17 mouse cellular contexts compared by ENCODE assay signal in the genomic region with DNA sequence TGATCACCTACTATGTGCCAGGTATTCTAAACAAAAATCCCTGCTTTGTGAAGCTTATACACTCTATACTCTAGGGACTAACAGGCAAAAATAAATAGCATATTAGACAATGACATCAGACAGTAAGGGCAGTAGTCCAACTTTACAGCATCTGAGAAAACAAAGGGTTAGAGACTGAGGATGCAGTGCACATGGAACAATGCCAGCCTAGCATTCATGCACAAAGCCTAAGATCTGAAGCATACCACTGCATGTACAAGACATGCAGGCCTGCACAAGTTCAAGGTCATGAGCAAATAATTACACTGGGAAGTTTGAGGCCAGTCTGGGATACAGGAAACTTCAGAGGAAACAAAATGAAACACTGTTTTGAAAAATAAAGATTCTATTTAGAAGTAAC. TPM values are rescaled to one million over a fixed set of nuclear protein-coding genes. Genes with fewer than 3 reads are reported as not detected.
DNase-seq lines count a peak whose midpoint lies in the region; ATAC-seq lines count a peak whose summit lies in the region.
"Had no signal": no experiment of that assay in that cellular context is flagged by ENCODE, and none has a peak within 500 bp of the region (broad histone marks: within the 10 kb centered on the region; RNA-seq: fewer than 3 reads in every experiment).

No protein-coding gene starts in this region.

- H3K4me3 ChIP-seq in heart, embryonic 16.5 days (ENCODE audit: low read length): no peak overlapping the region
- no peak overlapping the region for H3K4me3 ChIP-seq in kidney, embryonic 15.5 days (replicated peaks)
- H3K4me3 ChIP-seq in midbrain, embryonic 14.5 days (replicated peaks; ENCODE audit: low read depth, low read length): no peak overlapping the region
- no peak overlapping the region for H3K4me3 ChIP-seq in midbrain, embryonic 10.5 days
- H3K4me3 ChIP-seq: gastrocnemius, adult 2 months; hindbrain, embryonic 15.5 days; liver, embryonic 15.5 days; stomach, embryonic 15.5 days had no signal

- H3K27me3 ChIP-seq in heart, embryonic 16.5 days (ENCODE audit: control insufficient read depth, insufficient read depth, low read length): no peaks in the 10 kb centered on the region
- no peaks in the 10 kb centered on the region for H3K27me3 ChIP-seq in kidney, embryonic 15.5 days
- no peaks in the 10 kb centered on the region for H3K27me3 ChIP-seq in midbrain, embryonic 14.5 days (ENCODE audit: control insufficient read depth, insufficient read depth, low read length)
- H3K27me3 ChIP-seq in midbrain, embryonic 10.5 days (ENCODE audit: low read depth, poor library complexity, severe bottlenecking): no peaks in the 10 kb centered on the region
- H3K27me3 ChIP-seq: hindbrain, embryonic 15.5 days; liver, embryonic 15.5 days; stomach, embryonic 15.5 days had no signal

- H3K9ac ChIP-seq in heart, embryonic 16.5 days (ENCODE audit: low read length): no peak overlapping the region
- H3K9ac ChIP-seq in kidney, embryonic 15.5 days: no peak overlapping the region
- no peak overlapping the region for H3K9ac ChIP-seq in midbrain, embryonic 14.5 days (replicated peaks; ENCODE audit: low read length)
- H3K9ac ChIP-seq: hindbrain, embryonic 15.5 days; liver, embryonic 15.5 days; stomach, embryonic 15.5 days had no signal

- intact Hi-C loops in heart, postnatal 25 days (cut with DNase I): no loop called here

- peaks cover 4% of the 10 kb centered on the region; the same call in 1 of the 2 replicates for H3K4me1 ChIP-seq in heart, embryonic 16.5 days (ENCODE audit: control insufficient read depth, insufficient read depth, low read length)
- no peaks in the 10 kb centered on the region for H3K4me1 ChIP-seq in kidney, embryonic 15.5 days
- no peaks in the 10 kb centered on the region for H3K4me1 ChIP-seq in midbrain, embryonic 14.5 days (ENCODE audit: control insufficient read depth, insufficient read depth, low read length)
- H3K4me1 ChIP-seq in midbrain, embryonic 10.5 days: no peaks in the 10 kb centered on the region
- H3K4me1 ChIP-seq: hindbrain, embryonic 15.5 days; liver, embryonic 15.5 days; stomach, embryonic 15.5 days had no signal

- peak; percentile 28; the same call in 1 of the 2 replicates for ATAC-seq in heart, embryonic 16.5 days (replicated peaks; ENCODE audit: extremely low read depth, insufficient read depth, low FRiP score)
- ATAC-seq in kidney, embryonic 15.5 days (replicated peaks; ENCODE audit: low FRiP score): no peak
- no peak for ATAC-seq in midbrain, embryonic 14.5 days (ENCODE audit: low FRiP score, low TSS enrichment)
- ATAC-seq: forebrain, embryonic 16.5 days had no signal

- peak overlapping the region; percentile 45 for H3K27ac ChIP-seq in heart, embryonic 16.5 days (ENCODE audit: low read length)
- no peak overlapping the region for H3K27ac ChIP-seq in kidney, embryonic 15.5 days
- no peak overlapping the region for H3K27ac ChIP-seq in midbrain, embryonic 14.5 days (replicated peaks; ENCODE audit: low read depth, low read length)
- H3K27ac ChIP-seq in midbrain, embryonic 10.5 days (replicated peaks): no peak overlapping the region
- H3K27ac ChIP-seq: gastrocnemius, adult 2 months; hindbrain, embryonic 15.5 days; liver, embryonic 15.5 days; stomach, embryonic 15.5 days had no signal

- H3K4me2 ChIP-seq in heart, embryonic 16.5 days (ENCODE audit: low read depth, low read length): no peak overlapping the region
- no peak overlapping the region for H3K4me2 ChIP-seq in kidney, embryonic 15.5 days
- H3K4me2 ChIP-seq in midbrain, embryonic 14.5 days (ENCODE audit: low read length): no peak overlapping the region
- H3K4me2 ChIP-seq: hindbrain, embryonic 15.5 days; liver, embryonic 15.5 days; midbrain, embryonic 11.5 days; stomach, embryonic 15.5 days had no signal

- DNase-seq in heart, postnatal 25 days (ENCODE audit: low spot score): no peak
- peak; percentile 52 for DNase-seq in kidney, postnatal 10 days
- peak; percentile 17 for DNase-seq in midbrain, embryonic 14.5 days
- DNase-seq in midbrain, embryonic 10.5 days (ENCODE audit: low spot score): no peak
- DNase-seq in kidney, postnatal 14 days: peak; percentile 44
- no peak for DNase-seq in urinary bladder, postnatal 14 days (ENCODE audit: low spot score)
- DNase-seq: adrenal gland, postnatal 25 days; cerebellum, postnatal 25 days; gastrocnemius, adult 2 months; spleen, adult 18-20 months had no signal

- H3K36me3 ChIP-seq in heart, embryonic 16.5 days (ENCODE audit: control insufficient read depth, insufficient read depth): peaks cover 12% of the 10 kb centered on the region
- peaks cover 80% of the 10 kb centered on the region for H3K36me3 ChIP-seq in kidney, embryonic 15.5 days
- H3K36me3 ChIP-seq in midbrain, embryonic 14.5 days (ENCODE audit: control insufficient read depth, insufficient read depth, low read length): peaks cover 43% of the 10 kb centered on the region
- peaks cover 66% of the 10 kb centered on the region for H3K36me3 ChIP-seq in midbrain, embryonic 10.5 days

- H3K9me3 ChIP-seq in heart, embryonic 16.5 days (replicated peaks; ENCODE audit: control insufficient read depth, low read length): no peaks in the 10 kb centered on the region
- H3K9me3 ChIP-seq in kidney, embryonic 15.5 days (replicated peaks): no peaks in the 10 kb centered on the region
- H3K9me3 ChIP-seq in midbrain, embryonic 14.5 days (ENCODE audit: control insufficient read depth, low read length): no peaks in the 10 kb centered on the region
- H3K9me3 ChIP-seq in midbrain, embryonic 10.5 days (replicated peaks): no peaks in the 10 kb centered on the region
- H3K9me3 ChIP-seq: hindbrain, embryonic 15.5 days; liver, embryonic 15.5 days; stomach, embryonic 15.5 days had no signal

RNA-seq across cellular contexts. Expression of gene Zdhhc20, which starts 30.6 kb away (rescaled TPM):
- 36.5 and 40.9 TPM in 2 replicates for polyA plus RNA-seq in heart, embryonic 16.5 days (2015; fragmentation: Nextera tagmentation; extraction: Ambion mirVana)
- total RNA-seq in heart, postnatal 25 days (2021): 10 to 100 TPM in 1 of 2 experiments, 1 to 10 TPM in 1; 6.9 to 10.9 TPM
- polyA plus RNA-seq in kidney, embryonic 15.5 days (2015; fragmentation: Nextera tagmentation; extraction: Ambion mirVana): 70.8 and 77.5 TPM in 2 replicates
- 37.5 and 43.2 TPM in 2 replicates for polyA plus RNA-seq in midbrain, embryonic 14.5 days (2014; fragmentation: Nextera tagmentation; extraction: Ambion mirVana)
- polyA plus RNA-seq in midbrain, embryonic 10.5 days (2016; fragmentation: Nextera tagmentation; extraction: Ambion mirVana): 52.9 and 53.7 TPM in 2 replicates

RNA-seq across cellular contexts. Expression of gene Mrpl57, which starts 33.5 kb away (rescaled TPM):
- 133 and 140 TPM in 2 replicates for polyA plus RNA-seq in heart, embryonic 16.5 days (2015; fragmentation: Nextera tagmentation; extraction: Ambion mirVana)
- total RNA-seq in heart, postnatal 25 days (2021): 10 to 100 TPM; 61.4 to 69.0 TPM
- polyA plus RNA-seq in kidney, embryonic 15.5 days (2015; fragmentation: Nextera tagmentation; extraction: Ambion mirVana): 146 and 147 TPM in 2 replicates
- 143 and 156 TPM in 2 replicates for polyA plus RNA-seq in midbrain, embryonic 14.5 days (2014; fragmentation: Nextera tagmentation; extraction: Ambion mirVana)
- 158 and 164 TPM in 2 replicates for polyA plus RNA-seq in midbrain, embryonic 10.5 days (2016; fragmentation: Nextera tagmentation; extraction: Ambion mirVana)

RNA-seq across cellular contexts. Expression of gene Ska3, which starts 33.5 kb away (rescaled TPM):
- 23.4 and 24.7 TPM in 2 replicates for polyA plus RNA-seq in heart, embryonic 16.5 days (2015; fragmentation: Nextera tagmentation; extraction: Ambion mirVana)
- under 1 TPM; 0.17 to 0.39 TPM for total RNA-seq in heart, postnatal 25 days (2021)
- polyA plus RNA-seq in kidney, embryonic 15.5 days (2015; fragmentation: Nextera tagmentation; extraction: Ambion mirVana): 43.1 and 44.1 TPM in 2 replicates
- polyA plus RNA-seq in midbrain, embryonic 14.5 days (2014; fragmentation: Nextera tagmentation; extraction: Ambion mirVana): 4.8 and 8.6 TPM in 2 replicates
- 57.4 and 60.1 TPM in 2 replicates for polyA plus RNA-seq in midbrain, embryonic 10.5 days (2016; fragmentation: Nextera tagmentation; extraction: Ambion mirVana)
- total RNA-seq: gastrocnemius, adult 2 months had no signal

Comparison
In these comparisons a context has a peak if more than half of its experiments do, and no peak if none do; other contexts are left out.
1. DNase-seq: peak in kidney, postnatal 10 days (single experiment), midbrain, embryonic 14.5 days (single experiment) and kidney, postnatal 14 days (single experiment); none in heart, postnatal 25 days (single experiment), midbrain, embryonic 10.5 days (single experiment) and urinary bladder, postnatal 14 days (single experiment).